Mouse (Mus musculus): ENCODE measurements around the gene Mlh1.

GRCm38 (mm10) chr9:111285061-111285460 lies 13.5 kb upstream of the Mlh1 start:
- TF ChIP-seq CTCF (conservative IDR thresholded peaks at IDR 0.05; ENCODE audit: low read length) (no peak), POU5F1 (IDR thresholded peaks at IDR 0.05; ENCODE audit: borderline replicate concordance, low read length) (no peak)

Data from E14TG2a.4 (cell line).